Mouse (Mus musculus) midbrain, embryonic 10.5 days (tissue): ENCODE measurements around the gene Rps7. TPM values are rescaled to one million over a fixed set of nuclear protein-coding genes. Genes with fewer than 3 reads are reported as not detected.

Experiments used
- DNase-seq: peaks from one replicate; pipeline ENCODE4 v3.0.0-alpha.2; 2017; ENCODE audit warnings: low spot score
- H3K27ac ChIP-seq: fragments of 300-500 bp; sonication (generic); replicated peaks from 2 replicates; pipeline ENCODE4 v1.5.1; 2016; ENCODE audit warnings: mild to moderate bottlenecking
- H3K27me3 ChIP-seq: fragments of 300-500 bp; sonication (generic); 2 replicates; pipeline ENCODE4 v1.6.1; 2016; ENCODE audit warnings: low read depth, mild to moderate bottlenecking; ENCODE audit not compliant: poor library complexity, severe bottlenecking
- H3K36me3 ChIP-seq: fragments of 300-500 bp; sonication (generic); 2 replicates; pipeline ENCODE4 v1.6.1; 2016; ENCODE audit warnings: mild to moderate bottlenecking, moderate library complexity
- H3K4me1 ChIP-seq: fragments of 300-500 bp; sonication (generic); 2 replicates; pipeline ENCODE4 v1.6.1; 2016
- H3K4me3 ChIP-seq: fragments of 300-500 bp; sonication (generic); 2 replicates; pipeline ENCODE4 v1.5.1; 2016; ENCODE audit warnings: mild to moderate bottlenecking, moderate library complexity
- H3K9me3 ChIP-seq: fragments of 300-500 bp; sonication (generic); replicated peaks from 2 replicates; pipeline ENCODE4 v1.6.1; 2016; ENCODE audit warnings: mild to moderate bottlenecking
- WGBS: fragments of 180-500 bp; shearing (Covaris S2); methylation state at CpG from one replicate; pipeline ENCODE4 v1.1.7; 2016; 5-methylcytosine and 5-hydroxymethylcytosine counted together
- polyA plus RNA-seq: library from polyadenylated mRNA; unstranded; fragments of >200 nt; fragmentation: Nextera tagmentation; extraction: Ambion mirVana; gene quantifications from 2 replicates; pipeline ENCODE4 v1.2.1, GENCODE M21; 2016

The Rps7 gene
- polyA plus RNA-seq, 1 experiment from 2014 or later, result 647 TPM

GRCm38 (mm10) chr12:28603494-28603893 lies 32.3 kb downstream of the Rps7 start:
- H3K9me3 ChIP-seq, result no peaks in the 10 kb centered on the region
- no peak overlapping the region for H3K4me3 ChIP-seq
- DNase-seq, result no peak
- H3K4me1 ChIP-seq, result peaks cover 27% of the 10 kb centered on the region
- no peak overlapping the region for H3K27ac ChIP-seq
- WGBS, result 78% methylated on average over 1 of the region's 1 CpGs
- no peaks in the 10 kb centered on the region for H3K36me3 ChIP-seq
- no peaks in the 10 kb centered on the region for H3K27me3 ChIP-seq

GRCm38 (mm10) chr12:28602259-28602658 lies 33.5 kb downstream of the Rps7 start:
- WGBS, result 24% methylated on average over 4 of the region's 4 CpGs
- Histone ChIP-seq H3K4me3 (no peak overlapping the region), H3K27me3 (no peaks in the 10 kb centered on the region), H3K4me1 (peaks cover 24% of the 10 kb centered on the region), H3K9me3 (no peaks in the 10 kb centered on the region), H3K27ac (peak overlapping the region; percentile 39; the same call in 1 of the 2 replicates), H3K36me3 (no peaks in the 10 kb centered on the region)
- DNase-seq, result no peak

GRCm38 (mm10) chr12:28598526-28598991 lies 37.2 kb downstream of the Rps7 start:
- H3K9me3 ChIP-seq, result no peaks in the 10 kb centered on the region
- 61% methylated on average over 2 of the region's 2 CpGs for WGBS
- no peak overlapping the region for H3K27ac ChIP-seq
- no peaks in the 10 kb centered on the region for H3K36me3 ChIP-seq
- H3K4me1 ChIP-seq, result peaks cover 23% of the 10 kb centered on the region
- DNase-seq, result no peak
- H3K4me3 ChIP-seq, result no peak overlapping the region
- no peaks in the 10 kb centered on the region for H3K27me3 ChIP-seq

GRCm38 (mm10) chr12:28598110-28598509 lies 37.6 kb downstream of the Rps7 start:
- no peak overlapping the region for H3K4me3 ChIP-seq
- H3K36me3 ChIP-seq, result no peaks in the 10 kb centered on the region
- no peak overlapping the region for H3K27ac ChIP-seq
- WGBS, result 84% methylated on average over 3 of the region's 3 CpGs
- H3K9me3 ChIP-seq, result no peaks in the 10 kb centered on the region
- H3K4me1 ChIP-seq, result peaks cover 23% of the 10 kb centered on the region
- H3K27me3 ChIP-seq, result no peaks in the 10 kb centered on the region
- DNase-seq, result no peak

GRCm38 (mm10) chr12:28597699-28598098 lies 38.1 kb downstream of the Rps7 start:
- Histone ChIP-seq H3K9me3 (no peaks in the 10 kb centered on the region), H3K4me3 (no peak overlapping the region)
- 85% methylated on average over 9 of the region's 9 CpGs for WGBS

GRCm38 (mm10) chr12:28596851-28597250 lies 38.9 kb downstream of the Rps7 start:
- DNase-seq, result no peak
- Histone ChIP-seq H3K27me3 (no peaks in the 10 kb centered on the region), H3K27ac (no peak overlapping the region), H3K4me1 (peaks cover 13% of the 10 kb centered on the region), H3K36me3 (no peaks in the 10 kb centered on the region), H3K9me3 (no peaks in the 10 kb centered on the region), H3K4me3 (no peak overlapping the region)

More at GRCm38 (mm10) chr12:28597699-28598098, 38.1 kb downstream of the Rps7 start:
- Histone ChIP-seq H3K27me3 (no peaks in the 10 kb centered on the region), H3K4me1 (peaks cover 21% of the 10 kb centered on the region), H3K27ac (no peak overlapping the region), H3K36me3 (no peaks in the 10 kb centered on the region)
- no peak for DNase-seq

- no peak for DNase-seq
- Histone ChIP-seq H3K4me1 (peaks cover 21% of the 10 kb centered on the region), H3K27me3 (peaks cover 23% of the 10 kb centered on the region), H3K9me3 (no peaks in the 10 kb centered on the region), H3K4me3 (no peak overlapping the region), H3K27ac (no peak overlapping the region), H3K36me3 (no peaks in the 10 kb centered on the region)
- 53% methylated on average over 13 of the region's 13 CpGs for WGBS
Observed at GRCm38 (mm10) chr12:28590428-28590827, 45.3 kb downstream of the Rps7 start.

- Histone ChIP-seq H3K4me1 (peaks cover 21% of the 10 kb centered on the region), H3K9me3 (no peaks in the 10 kb centered on the region), H3K4me3 (peak overlapping the region; percentile 58), H3K36me3 (no peaks in the 10 kb centered on the region), H3K27me3 (peaks cover 23% of the 10 kb centered on the region), H3K27ac (peak overlapping the region; percentile 78)
- DNase-seq, result peak; percentile 86
- 10% methylated on average over 23 of the region's 24 CpGs for WGBS
Observed at GRCm38 (mm10) chr12:28589090-28589868, 46.5 kb downstream of the Rps7 start.

- Histone ChIP-seq H3K27ac (no peak overlapping the region), H3K9me3 (no peaks in the 10 kb centered on the region), H3K4me1 (peaks cover 21% of the 10 kb centered on the region), H3K27me3 (peaks cover 23% of the 10 kb centered on the region), H3K36me3 (no peaks in the 10 kb centered on the region), H3K4me3 (no peak overlapping the region)
- WGBS, result 81% methylated on average over 6 of the region's 6 CpGs
- no peak for DNase-seq
Observed at GRCm38 (mm10) chr12:28587949-28588348, 47.8 kb downstream of the Rps7 start.

- DNase-seq, result no peak
- H3K27ac ChIP-seq, result no peak overlapping the region
- WGBS, result 63% methylated on average over 3 of the region's 3 CpGs
- no peaks in the 10 kb centered on the region for H3K36me3 ChIP-seq
- no peak overlapping the region for H3K4me3 ChIP-seq
- H3K9me3 ChIP-seq, result no peaks in the 10 kb centered on the region
- peaks cover 5% of the 10 kb centered on the region for H3K4me1 ChIP-seq
- peaks cover 8% of the 10 kb centered on the region for H3K27me3 ChIP-seq
Observed at GRCm38 (mm10) chr12:28584036-28584435, 51.7 kb downstream of the Rps7 start.

GRCm38 (mm10) chr12:28582423-28582822 lies 53.3 kb downstream of the Rps7 start, which contains the start of gene Allc:
Allc (minus strand) TSS chr12:28582523.
- Histone ChIP-seq H3K4me1 (no peaks in the 10 kb centered on the region), H3K36me3 (no peaks in the 10 kb centered on the region), H3K9me3 (no peaks in the 10 kb centered on the region), H3K4me3 (no peak within 1 kb of the TSS), H3K27me3 (no peaks in the 10 kb centered on the region), H3K27ac (no peak within 1 kb of the TSS)
- DNase-seq, result no peak
- 90% methylated on average over 8 of the region's 8 CpGs for WGBS
